Mouse (Mus musculus) CH12.LX (cell line): ENCODE measurements around the gene Fkbp14. TPM values are rescaled to one million over a fixed set of nuclear protein-coding genes. Genes with fewer than 3 reads are reported as not detected.

Experiments used
- DNase-seq: peaks from one replicate; pipeline ENCODE4 v3.0.0-alpha.2; 2013; ENCODE audit errors: extremely low read depth
- H3K27ac ChIP-seq: 2 replicates; pipeline ENCODE4 v1.5.1; 2012; ENCODE audit warnings: low read depth, mild to moderate bottlenecking, control low read depth, moderate library complexity; ENCODE audit not compliant: insufficient read depth
- H3K27me3 ChIP-seq: replicated peaks from 2 replicates; pipeline ENCODE3; 2012; ENCODE audit warnings: inconsistent platforms
- H3K36me3 ChIP-seq, 2 experiments: replicated peaks in 1 of 2; 2 replicates each; pipeline versions ENCODE3 to v1.6.1; 2012; ENCODE audit warnings: inconsistent platforms in 1 of 2, low read length in 1 of 2, mild to moderate bottlenecking in 1 of 2, mixed read lengths in 1 of 2, moderate library complexity in 1 of 2; ENCODE audit not compliant: control insufficient read depth in 1 of 2, insufficient read depth in 1 of 2
- H3K4me1 ChIP-seq, 2 experiments: 2 replicates each; pipeline ENCODE4 v1.6.1; 2012; ENCODE audit warnings: inconsistent platforms in 1 of 2, moderate library complexity in 1 of 2; ENCODE audit not compliant: insufficient read depth in 2 of 2, control insufficient read depth in 1 of 2
- H3K4me2 ChIP-seq: 2 replicates; pipeline ENCODE4 v1.6.1; 2012; ENCODE audit warnings: low read depth, mild to moderate bottlenecking, control low read depth; ENCODE audit not compliant: poor library complexity, insufficient read depth, severe bottlenecking
- H3K4me3 ChIP-seq, 3 experiments: fragments of 150-350 bp in 1 of 3; sonication (generic) in 1 of 3; replicated peaks in 1 of 3; 2 replicates each; pipeline versions ENCODE3 to v1.5.1; 2011 to 2012; ENCODE audit warnings: low read depth in 2 of 3, low read length in 2 of 3, mild to moderate bottlenecking in 2 of 3, moderate library complexity in 2 of 3, control low read depth in 1 of 3, improper control_type of control experiment in 1 of 3, inconsistent platforms in 1 of 3, mixed read lengths in 1 of 3; ENCODE audit not compliant: poor library complexity in 1 of 3
- H3K79me2 ChIP-seq: replicated peaks from 2 replicates; pipeline ENCODE4 v1.6.1; 2012; ENCODE audit warnings: mild to moderate bottlenecking, moderate library complexity; ENCODE audit not compliant: control insufficient read depth, poor library complexity, insufficient read depth, severe bottlenecking; ENCODE audit errors: extremely low read depth
- H3K9ac ChIP-seq: 2 replicates; pipeline ENCODE4 v1.6.1; 2012; ENCODE audit warnings: low read depth, mild to moderate bottlenecking, control low read depth, moderate library complexity; ENCODE audit not compliant: insufficient read depth
- H3K9me3 ChIP-seq: replicated peaks from 2 replicates; pipeline ENCODE3; 2012; ENCODE audit warnings: low read length, inconsistent platforms, mixed read lengths
- BHLHE40 ChIP-seq: IDR thresholded peaks from 2 replicates; pipeline ENCODE4 v1.6.1; 2011; ENCODE audit warnings: mild to moderate bottlenecking, low read depth, low read length, improper control_type of control experiment
- CHD1 ChIP-seq: IDR thresholded peaks from 2 replicates; pipeline ENCODE4 v1.6.1; 2012; ENCODE audit warnings: low read depth, low read length, improper control_type of control experiment, inconsistent platforms
- CTCF ChIP-seq, 2 experiments: IDR thresholded peaks in 1 of 2; conservative IDR thresholded peaks in 1 of 2; 2 replicates each; pipeline ENCODE4 v1.5.1; 2011 to 2012; ENCODE audit warnings: low read depth in 2 of 2, low read length in 2 of 2, improper control_type of control experiment in 1 of 2, inconsistent platforms in 1 of 2, mild to moderate bottlenecking in 1 of 2, moderate library complexity in 1 of 2
- GABPA ChIP-seq: IDR thresholded peaks from 2 replicates; pipeline ENCODE4 v1.6.1; 2012; ENCODE audit warnings: low read depth, low read length, improper control_type of control experiment, inconsistent platforms; ENCODE audit not compliant: insufficient replicate concordance
- IRF4 ChIP-seq: IDR thresholded peaks from 2 replicates; pipeline ENCODE4 v1.6.1; 2014; ENCODE audit warnings: low read depth, mild to moderate bottlenecking, inconsistent platforms, low read length, improper control_type of control experiment
- JUND ChIP-seq: conservative IDR thresholded peaks from 2 replicates; pipeline ENCODE4 v1.6.1; 2011; ENCODE audit warnings: low read depth, low read length, improper control_type of control experiment
- MAFK ChIP-seq: IDR thresholded peaks from 2 replicates; pipeline ENCODE4 v1.6.1; 2011; ENCODE audit warnings: low read length, improper control_type of control experiment; ENCODE audit not compliant: insufficient replicate concordance
- MXI1 ChIP-seq: IDR thresholded peaks from 2 replicates; pipeline ENCODE4 v1.6.1; 2011; ENCODE audit warnings: mild to moderate bottlenecking, low read depth, low read length, improper control_type of control experiment
- NELFE ChIP-seq: IDR thresholded peaks from 2 replicates; pipeline ENCODE4 v1.6.1; 2011; ENCODE audit warnings: low read depth, low read length, improper control_type of control experiment
- RAD21 ChIP-seq: IDR thresholded peaks from 2 replicates; pipeline ENCODE4 v1.6.1; 2011; ENCODE audit warnings: low read depth, mild to moderate bottlenecking, low read length, improper control_type of control experiment, moderate library complexity
- RCOR1 ChIP-seq: conservative IDR thresholded peaks from 2 replicates; pipeline ENCODE4 v1.6.1; 2012; ENCODE audit warnings: low read depth, mild to moderate bottlenecking, inconsistent platforms, low read length, improper control_type of control experiment
- TBP ChIP-seq: conservative IDR thresholded peaks from 2 replicates; pipeline ENCODE4 v1.6.1; 2011; ENCODE audit warnings: low read depth, low read length, improper control_type of control experiment
- TCF12 ChIP-seq: IDR thresholded peaks from 2 replicates; pipeline ENCODE4 v1.6.1; 2014; ENCODE audit warnings: low read depth, mild to moderate bottlenecking, inconsistent platforms, low read length, improper control_type of control experiment
- dilution Hi-C: fragments of 300-500 bp; cut with MboI; formaldehyde crosslinking; loops from 2 replicates; pipeline ENCODE4 v1.14.3; 2020; ENCODE audit warnings: low sequenced_read_pairs; ENCODE audit not compliant: extremely low pct_unique_long_range_greater_than_20kb, extremely low pct_ligation_motif_present
- in situ Hi-C: fragments of 300-500 bp; cut with MboI; formaldehyde crosslinking; loops from 3 replicates; pipeline ENCODE4 v1.14.3; 2019; ENCODE audit warnings: low sequenced_read_pairs, low pct_ligation_motif_present, low pct_unique_long_range_greater_than_20kb, mixed read lengths
- polyA plus RNA-seq: library from polyadenylated mRNA; unstranded; fragments of >175 nt; gene quantifications from 2 replicates; pipeline ENCODE4 v1.2.1, GENCODE M21; 2012; ENCODE audit warnings: low read depth; ENCODE audit not compliant: insufficient read length
- total RNA-seq, 2 experiments: library from RNA; depleted of rRNA; stranded (reverse); fragments of 300-350 nt in 1 of 2; fragments of >200 nt in 1 of 2; gene quantifications; 2 replicates each; pipeline ENCODE4 v1.2.3; 2012 to 2014

Fkbp14 gene
- total and polyA plus RNA-seq, 3 experiments, result 0.50 to 0.95 (median 0.68) TPM

DNA sequence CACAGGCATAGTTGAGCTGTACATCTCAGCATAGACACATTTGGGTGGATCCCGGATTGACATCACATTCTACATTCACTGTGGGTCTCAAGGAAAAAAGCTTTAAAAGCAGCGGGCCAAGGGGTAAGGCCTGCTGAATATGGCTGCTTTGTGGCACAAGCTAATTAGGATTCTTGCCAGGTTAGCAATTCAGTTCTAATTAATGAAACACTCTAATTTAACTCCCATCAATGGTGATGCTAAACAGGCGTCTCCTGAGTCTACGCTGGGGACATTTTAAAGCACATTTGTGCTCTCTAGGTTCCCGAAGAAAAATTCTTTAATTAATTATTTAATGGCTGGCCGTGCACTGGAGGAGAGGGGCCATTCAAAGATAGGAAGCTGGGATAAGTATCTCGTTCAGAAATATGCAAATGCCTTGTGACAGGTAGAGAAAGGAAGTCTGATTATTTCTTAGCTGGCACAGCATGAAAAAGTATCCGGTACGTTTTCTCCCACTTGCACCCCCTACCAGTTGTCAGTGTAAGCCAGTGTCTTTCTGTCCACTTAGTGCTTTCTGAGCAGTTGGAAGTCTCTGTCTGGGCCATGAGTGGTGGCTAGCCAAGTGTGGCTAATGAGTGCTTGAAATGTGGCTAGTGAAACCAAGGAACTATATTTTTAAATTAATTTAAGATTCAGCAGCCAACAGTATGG lies 44.2 kb downstream of the Fkbp14 start:
- DNase-seq, result no peak
- peaks cover 0 to 16% of the 10 kb centered on the region in 2 experiments; a peak in 2 of 4 replicates for H3K4me1 ChIP-seq

DNA sequence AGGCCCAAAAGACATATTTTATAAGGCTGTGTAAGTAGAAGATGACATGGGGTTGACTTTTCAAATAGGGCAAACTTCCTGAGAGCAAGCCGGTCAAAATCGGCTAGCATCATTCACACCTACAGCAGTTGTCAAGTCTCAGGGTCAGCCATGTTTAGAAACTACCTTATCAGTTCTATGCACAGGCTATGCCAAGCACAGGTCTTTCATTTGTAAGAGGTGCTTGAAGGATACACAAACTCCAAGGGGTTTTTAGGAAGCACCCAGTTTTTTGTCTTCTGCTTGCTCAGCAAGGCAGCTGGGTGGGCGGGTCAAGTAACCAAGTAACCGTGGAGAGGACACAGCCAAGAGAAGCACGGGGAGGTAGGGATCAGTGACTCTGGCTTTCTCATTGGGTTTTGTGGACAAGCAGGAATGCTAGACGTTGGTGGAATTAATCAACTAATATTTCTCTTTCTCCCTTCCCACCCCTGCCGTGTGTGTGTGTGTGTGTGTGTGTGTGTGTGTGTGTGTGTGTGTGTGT lies 46.2 kb downstream of the Fkbp14 start:
- H3K36me3 ChIP-seq, result no peaks in the 10 kb centered on the region
- H3K79me2 ChIP-seq, result no peaks in the 10 kb centered on the region
- dilution Hi-C loops, result no loop called here
- no peak for DNase-seq
- no peak overlapping the region for H3K27ac ChIP-seq
- H3K4me2 ChIP-seq, result no peak overlapping the region
- H3K9me3 ChIP-seq, result no peaks in the 10 kb centered on the region
- no peak overlapping the region for H3K9ac ChIP-seq
- no peaks in the 10 kb centered on the region for H3K27me3 ChIP-seq
- no peak overlapping the region for H3K4me3 ChIP-seq
- H3K4me1 ChIP-seq, result peaks cover 0 to 25% of the 10 kb centered on the region in 2 experiments; a peak in 2 of 4 replicates
- no peak for TF ChIP-seq MAFK
- no peak for TF ChIP-seq RCOR1
- TF ChIP-seq CTCF (conservative IDR thresholded peaks at IDR 0.05 in 1 of 2, IDR thresholded peaks at IDR 0.05 in 1 of 2; ENCODE audit: low read depth in 2 of 2, low read length in 2 of 2), result no peak
- TF ChIP-seq TBP, result no peak
- TF ChIP-seq NELFE, result no peak
- TF ChIP-seq BHLHE40, result no peak
- no peak for TF ChIP-seq CHD1
- TF ChIP-seq, all 38 proteins: peak for 0
- in situ Hi-C loops, result no loop called here

More for the DNA sequence above, 44.2 kb downstream of the Fkbp14 start:
- Histone ChIP-seq H3K4me2 (no peak overlapping the region), H3K79me2 (no peaks in the 10 kb centered on the region), H3K9me3 (no peaks in the 10 kb centered on the region), H3K4me3 (no peak overlapping the region), H3K27me3 (no peaks in the 10 kb centered on the region), H3K9ac (no peak overlapping the region), H3K36me3 (no peaks in the 10 kb centered on the region), H3K27ac (no peak overlapping the region)
- in situ Hi-C loops, result no loop called here
- dilution Hi-C loops, result no loop called here
- TF ChIP-seq GABPA (no peak), IRF4 (no peak), RAD21 (no peak), JUND (no peak), NELFE (no peak), TCF12 (no peak), MXI1 (no peak)
